Mouse (Mus musculus) myocyte (in vitro differentiated cells): Measurements from ENCODE around the gene Cfap65. TPM values are rescaled to one million over a fixed set of nuclear protein-coding genes. Genes with fewer than 3 reads are reported as not detected.

Experiments
- H3K27me3 ChIP-seq: one replicate; pipeline ENCODE4 v1.6.1; 2011; ENCODE audit not compliant: control insufficient read depth, insufficient read depth, insufficient read length
- H3K36me3 ChIP-seq: one replicate; pipeline ENCODE4 v1.6.1; 2011; ENCODE audit not compliant: control insufficient read depth, insufficient read depth
- H3K4me2 ChIP-seq: one replicate; pipeline ENCODE4 v1.6.1; 2011; ENCODE audit warnings: low read depth, control low read depth
- H3K4me3 ChIP-seq: one replicate; pipeline ENCODE4 v1.5.1; 2011; ENCODE audit warnings: mild to moderate bottlenecking, control low read depth, moderate library complexity
- H3K79me2 ChIP-seq: one replicate; pipeline ENCODE4 v1.6.1; 2011; ENCODE audit not compliant: control insufficient read depth, insufficient read depth
- H3ac ChIP-seq: one replicate; pipeline ENCODE4 v1.6.1; 2011; ENCODE audit not compliant: control insufficient read depth, insufficient read length
- CEBPB ChIP-seq: IDR thresholded peaks from 2 replicates; pipeline ENCODE4 v1.6.1; 2011; ENCODE audit warnings: mild to moderate bottlenecking, moderate library complexity; ENCODE audit not compliant: poor library complexity, insufficient read depth, severe bottlenecking
- E2F4 ChIP-seq: IDR thresholded peaks from one replicate; pipeline ENCODE4 v1.6.1; 2011; ENCODE audit warnings: mild to moderate bottlenecking, control low read depth, moderate library complexity; ENCODE audit not compliant: insufficient read depth
- MAX ChIP-seq: IDR thresholded peaks from one replicate; pipeline ENCODE4 v1.6.1; 2011; ENCODE audit warnings: low read depth, mild to moderate bottlenecking, control low read depth
- MYOD1 ChIP-seq, 3 experiments: IDR thresholded peaks; one replicate each; pipeline ENCODE4 v1.6.1; 2011; ENCODE audit warnings: control low read depth in 2 of 3, low read depth in 2 of 3, mild to moderate bottlenecking in 2 of 3, moderate library complexity in 1 of 3; ENCODE audit not compliant: insufficient read length in 2 of 3, control insufficient read depth in 1 of 3
- MYOG ChIP-seq, 3 experiments: IDR thresholded peaks; one replicate each; pipeline ENCODE4 v1.6.1; 2011; ENCODE audit warnings: control low read depth in 2 of 3, low read depth in 2 of 3, mild to moderate bottlenecking in 2 of 3; ENCODE audit not compliant: insufficient read length in 2 of 3, control insufficient read depth in 1 of 3, insufficient read depth in 1 of 3
- POLR2A ChIP-seq: IDR thresholded peaks from one replicate; pipeline ENCODE4 v1.6.1; 2011; ENCODE audit warnings: low read depth, mild to moderate bottlenecking, control low read depth, moderate library complexity; ENCODE audit not compliant: insufficient read length
- POLR2AphosphoS2 ChIP-seq: IDR thresholded peaks from one replicate; pipeline ENCODE4 v1.6.1; 2011; ENCODE audit warnings: low read depth, control low read depth; ENCODE audit not compliant: insufficient read length
- REST ChIP-seq: IDR thresholded peaks from one replicate; pipeline ENCODE4 v1.6.1; 2011; ENCODE audit warnings: mild to moderate bottlenecking, control low read depth, moderate library complexity; ENCODE audit not compliant: insufficient read depth, insufficient read length
- SRF ChIP-seq: IDR thresholded peaks from one replicate; pipeline ENCODE4 v1.6.1; 2011; ENCODE audit warnings: low read depth; ENCODE audit not compliant: control insufficient read depth, insufficient read length
- TCF12 ChIP-seq: IDR thresholded peaks from one replicate; pipeline ENCODE4 v1.6.1; 2011; ENCODE audit warnings: mild to moderate bottlenecking, control low read depth; ENCODE audit not compliant: poor library complexity, insufficient read depth, severe bottlenecking
- TCF3 ChIP-seq: IDR thresholded peaks from one replicate; pipeline ENCODE4 v1.6.1; 2011; ENCODE audit warnings: low read depth, control low read depth; ENCODE audit not compliant: insufficient read length
- USF1 ChIP-seq: IDR thresholded peaks from one replicate; pipeline ENCODE4 v1.6.1; 2011; ENCODE audit warnings: low read depth, mild to moderate bottlenecking, control low read depth, moderate library complexity
- polyA plus RNA-seq: library from polyadenylated mRNA; unstranded; fragments of >200 nt; fragmentation: generic; extraction: Trizol; gene quantifications from one replicate; pipeline ENCODE4 v1.2.1, GENCODE M21; 2012; ENCODE audit warnings: missing spikeins

Cfap65 gene
- polyA plus RNA-seq, 1 experiment = not detected

DNA sequence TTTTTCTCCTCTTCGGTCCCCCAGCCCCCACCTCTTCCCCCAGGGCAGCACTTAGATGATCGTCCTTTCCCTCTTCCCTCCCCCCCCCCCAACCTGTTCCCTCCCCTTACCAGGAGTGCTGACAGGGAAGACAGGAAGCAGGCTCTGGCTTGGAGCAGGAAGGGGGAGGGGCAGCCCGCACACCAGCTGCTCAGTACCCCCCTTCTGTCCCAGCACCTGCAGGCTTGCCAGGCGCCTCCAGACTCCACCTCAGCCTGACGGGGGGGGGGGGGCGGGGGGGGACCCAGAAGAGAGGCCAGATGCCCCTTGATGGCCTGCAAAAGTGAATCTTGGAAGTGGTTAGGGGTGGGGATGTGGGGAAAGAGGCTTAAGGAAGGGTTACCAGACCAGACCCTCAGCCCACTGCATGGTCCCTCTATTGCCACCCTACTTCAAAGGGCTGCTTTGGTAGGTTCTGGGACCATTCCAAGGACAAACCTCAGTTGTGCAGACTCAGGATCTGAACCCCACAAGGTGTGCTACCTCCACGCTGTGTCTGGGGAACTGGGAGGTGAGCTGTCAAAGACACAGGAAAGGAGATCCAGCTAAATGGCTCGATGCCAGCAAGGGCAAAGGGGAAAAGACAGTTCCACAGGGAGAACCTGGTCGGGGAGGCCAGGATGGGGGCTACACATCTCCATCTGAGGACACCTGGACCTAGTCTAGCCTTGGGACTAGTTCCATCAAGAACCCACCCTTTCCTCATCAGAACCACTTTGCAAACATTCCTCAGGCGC is 36.6 kb downstream of the Cfap65 start:
- no peaks in the 10 kb centered on the region for H3K79me2 ChIP-seq
- no peak overlapping the region for H3ac ChIP-seq
- peaks cover 71% of the 10 kb centered on the region for H3K27me3 ChIP-seq
- no peak overlapping the region for H3K4me2 ChIP-seq
- no peak overlapping the region for H3K4me3 ChIP-seq
- no peak for TF ChIP-seq TCF12
- no peak for TF ChIP-seq TCF3
- TF ChIP-seq POLR2AphosphoS2 = no peak
- TF ChIP-seq REST = no peak
- TF ChIP-seq E2F4 = no peak
- no peak for TF ChIP-seq POLR2A
- TF ChIP-seq SRF = no peak
- TF ChIP-seq CEBPB = no peak
- no peak for TF ChIP-seq MYOD1 (IDR thresholded peaks at IDR 0.05; ENCODE audit: control insufficient read depth in 1 of 3, insufficient read length in 2 of 3, low read depth in 2 of 3)
- no peak for TF ChIP-seq USF1
- no peaks in the 10 kb centered on the region for H3K36me3 ChIP-seq

DNA sequence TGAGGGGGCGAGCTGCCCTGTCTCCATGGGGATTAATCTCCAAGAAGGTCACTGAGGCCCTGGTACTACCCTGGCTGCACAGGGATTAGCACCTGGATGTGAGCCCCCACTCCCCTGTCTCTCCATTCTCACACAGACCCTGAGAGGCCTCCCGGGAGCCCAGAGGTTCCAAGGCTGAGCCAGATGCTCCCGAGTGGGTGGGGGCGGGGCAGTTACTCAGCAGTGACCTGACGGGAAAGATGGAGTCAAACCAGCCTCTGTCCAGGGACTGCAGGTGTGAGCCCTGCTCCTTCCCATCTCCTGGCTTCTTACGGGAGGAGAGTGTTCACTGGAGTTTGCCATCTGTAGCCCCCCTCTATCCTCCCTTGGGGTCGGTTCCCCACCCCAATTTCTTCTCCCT is 37.4 kb downstream of the Cfap65 start:
- TF ChIP-seq POLR2AphosphoS2 (no peak), E2F4 (no peak), MYOG (IDR thresholded peaks at IDR 0.05; ENCODE audit: control insufficient read depth in 1 of 3, insufficient read depth in 1 of 3, insufficient read length in 2 of 3, low read depth in 2 of 3) (no peak)
- H3K27me3 ChIP-seq = peaks cover 70% of the 10 kb centered on the region
- H3K79me2 ChIP-seq = no peaks in the 10 kb centered on the region
- no peak overlapping the region for H3ac ChIP-seq
- no peak overlapping the region for H3K4me2 ChIP-seq
- no peak overlapping the region for H3K4me3 ChIP-seq
- no peaks in the 10 kb centered on the region for H3K36me3 ChIP-seq

- Histone ChIP-seq H3K4me3 (no peak overlapping the region), H3K4me2 (no peak overlapping the region), H3ac (no peak overlapping the region), H3K79me2 (no peaks in the 10 kb centered on the region), H3K36me3 (no peaks in the 10 kb centered on the region), H3K27me3 (peaks cover 63% of the 10 kb centered on the region)
- TF ChIP-seq CEBPB (no peak), MAX (no peak), MYOD1 (IDR thresholded peaks at IDR 0.05; ENCODE audit: control insufficient read depth in 1 of 3, insufficient read length in 2 of 3, low read depth in 2 of 3) (no peak), TCF3 (no peak), POLR2AphosphoS2 (no peak)
These were observed 40.4 kb downstream of the Cfap65 start for GRCm38 (mm10) chr1:74894966-74895365.

DNA sequence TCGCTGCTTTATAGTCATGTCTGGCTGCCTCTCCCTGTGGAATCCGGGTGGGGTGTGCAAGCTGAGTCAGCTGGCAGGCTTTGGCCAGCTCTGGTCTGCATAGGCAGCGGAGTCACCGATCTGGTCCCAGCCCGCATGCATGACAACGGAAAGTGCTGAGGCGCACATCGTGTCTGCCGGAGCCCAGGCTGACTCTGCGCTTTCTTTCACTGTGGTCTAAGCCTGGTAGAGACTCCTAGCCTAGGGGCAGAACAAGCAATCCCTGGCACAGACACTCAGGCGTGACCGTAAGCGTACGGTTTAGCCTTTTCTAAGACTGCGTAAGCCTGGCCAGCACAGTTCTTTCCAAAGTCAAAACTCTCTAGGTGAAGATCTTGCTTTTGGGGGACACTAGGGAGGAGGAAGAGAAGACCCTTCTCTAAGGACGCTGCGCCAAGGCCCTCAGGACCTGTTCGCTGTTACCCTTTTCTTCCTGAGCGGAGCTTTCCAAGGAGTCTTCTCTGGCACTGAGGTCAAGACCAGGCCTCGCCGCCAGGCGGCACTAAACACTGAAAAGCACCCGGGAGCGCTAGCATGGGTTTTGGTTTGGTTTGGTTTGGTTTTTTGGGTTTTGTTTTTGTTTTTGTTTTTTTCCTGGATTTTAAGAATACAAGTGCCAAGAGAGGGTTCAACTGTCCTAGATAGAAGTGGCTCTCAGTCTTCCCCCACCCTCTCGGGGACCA is 42.1 kb downstream of the Cfap65 start, which contains the start of gene Cryba2:
Cryba2 (minus strand) TSS at position 10 of the 722 bp plus-strand sequence.
- H3K79me2 ChIP-seq = no peaks in the 10 kb centered on the region
- H3K27me3 ChIP-seq = peaks cover 50% of the 10 kb centered on the region
- H3K4me3 ChIP-seq = no peak within 1 kb of the TSS
- TF ChIP-seq POLR2A (no peak), CEBPB (no peak), POLR2AphosphoS2 (no peak), TCF3 (no peak)
- no peak within 1 kb of the TSS for H3K4me2 ChIP-seq
- H3ac ChIP-seq = no peak within 1 kb of the TSS
- no peaks in the 10 kb centered on the region for H3K36me3 ChIP-seq

DNA sequence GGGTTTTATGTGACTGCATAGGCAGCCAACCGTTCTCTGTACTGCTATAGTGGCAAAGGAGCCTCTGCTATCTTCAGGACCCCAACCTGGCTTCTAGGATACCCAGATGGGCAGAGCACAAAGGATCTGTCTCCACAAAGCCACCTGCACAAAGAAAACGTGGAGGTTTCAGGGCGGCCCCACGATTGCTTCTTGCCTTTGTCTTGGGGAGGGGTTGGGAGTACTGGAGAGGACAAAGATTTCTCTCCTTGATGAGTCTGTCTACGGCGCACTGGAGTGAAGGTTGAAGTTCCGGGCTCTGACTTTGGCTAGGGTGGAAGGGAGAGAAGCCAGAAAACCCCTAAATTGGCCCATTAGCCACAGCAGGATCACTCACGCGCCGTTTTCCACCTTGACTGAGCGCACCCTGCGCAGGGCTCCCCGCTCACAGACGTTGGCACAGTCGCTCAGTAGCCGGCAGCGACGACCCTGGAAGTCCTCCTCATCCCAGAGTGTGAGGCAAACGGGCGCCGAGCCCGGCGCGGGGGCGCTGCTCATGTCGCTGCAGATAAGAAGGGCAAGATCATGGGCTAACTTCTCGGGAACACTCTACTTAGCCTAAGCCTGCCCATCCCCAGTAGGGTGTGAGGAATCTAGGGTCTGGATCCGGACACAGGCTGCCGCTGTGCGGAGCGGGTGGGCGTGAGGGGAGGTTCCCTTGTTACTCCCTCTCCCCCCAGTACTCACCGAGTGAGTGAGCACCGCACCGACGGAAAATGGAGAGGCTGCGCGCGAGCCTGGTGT is 42.9 kb downstream of the Cfap65 start:
- Histone ChIP-seq H3K27me3 (peaks cover 43% of the 10 kb centered on the region), H3K4me3 (no peak overlapping the region), H3K79me2 (no peaks in the 10 kb centered on the region), H3K36me3 (no peaks in the 10 kb centered on the region), H3ac (no peak overlapping the region), H3K4me2 (no peak overlapping the region)
- TF ChIP-seq MYOG (IDR thresholded peaks at IDR 0.05; ENCODE audit: control insufficient read depth in 1 of 3, insufficient read depth in 1 of 3, insufficient read length in 2 of 3, low read depth in 2 of 3) (no peak), TCF12 (no peak), E2F4 (no peak), MAX (no peak), POLR2A (no peak), TCF3 (no peak), CEBPB (no peak), POLR2AphosphoS2 (no peak), SRF (no peak), REST (no peak), USF1 (no peak), MYOD1 (IDR thresholded peaks at IDR 0.05; ENCODE audit: control insufficient read depth in 1 of 3, insufficient read length in 2 of 3, low read depth in 2 of 3) (no peak)
